Mouse (Mus musculus): ENCODE measurements around the gene BC051665. TPM values are rescaled to one million over a fixed set of nuclear protein-coding genes. Genes with fewer than 3 reads are reported as not detected.

The BC051665 gene
- polyA plus RNA-seq, 1 experiment from 2014 or later, result not detected

Other genes starting within 250 kb of the BC051665 start
- gene Dapk1, start 184.4 kb downstream of the BC051665 start, polyA plus RNA-seq (2014; fragmentation: Nextera tagmentation; extraction: Ambion mirVana), result 15.1 and 17.9 TPM in 2 replicates
- gene Ctsll3, start 16.5 kb upstream of the BC051665 start, polyA plus RNA-seq (2014; fragmentation: Nextera tagmentation; extraction: Ambion mirVana), result not detected in 2 replicates
- not detected in 2 replicates for gene 4930486L24Rik, start 78.1 kb upstream of the BC051665 start, polyA plus RNA-seq (2014; fragmentation: Nextera tagmentation; extraction: Ambion mirVana)
- gene Gm49392, start 110.5 kb upstream of the BC051665 start, polyA plus RNA-seq (2014; fragmentation: Nextera tagmentation; extraction: Ambion mirVana), result 0.17 and 0.26 TPM in 2 replicates
- 2.1 and 2.3 TPM in 2 replicates for gene Ctla2b, start 111.1 kb upstream of the BC051665 start, polyA plus RNA-seq (2014; fragmentation: Nextera tagmentation; extraction: Ambion mirVana)
- not detected in 2 replicates for gene Tpbpb, start 118.5 kb upstream of the BC051665 start, polyA plus RNA-seq (2014; fragmentation: Nextera tagmentation; extraction: Ambion mirVana)
- gene Gm49393, start 149.2 kb upstream of the BC051665 start, polyA plus RNA-seq (2014; fragmentation: Nextera tagmentation; extraction: Ambion mirVana), result not detected in 2 replicates
- gene Gm49391, start 150.2 kb upstream of the BC051665 start, polyA plus RNA-seq (2014; fragmentation: Nextera tagmentation; extraction: Ambion mirVana), result 1.2 and 2.1 TPM in 2 replicates
- 14.1 and 15.5 TPM in 2 replicates for gene Ctla2a, start 150.3 kb upstream of the BC051665 start, polyA plus RNA-seq (2014; fragmentation: Nextera tagmentation; extraction: Ambion mirVana)
- gene Tpbpa, start 155.6 kb upstream of the BC051665 start, polyA plus RNA-seq (2014; fragmentation: Nextera tagmentation; extraction: Ambion mirVana), result not detected in 2 replicates
- not detected in 2 replicates for gene Ctsj, start 219.6 kb upstream of the BC051665 start, polyA plus RNA-seq (2014; fragmentation: Nextera tagmentation; extraction: Ambion mirVana)